Mouse (Mus musculus) large intestine, adult 2 months (tissue): Measurements from ENCODE around the gene Gsk3b. TPM values are rescaled to one million over a fixed set of nuclear protein-coding genes. Genes with fewer than 3 reads are reported as not detected.

Source experiments
- DNase-seq: peaks from one replicate; pipeline ENCODE4 v3.0.0-alpha.2; 2012; ENCODE audit warnings: low read depth, low spot score
- WGBS: fragments of 180-500 bp; shearing (Covaris S2); methylation state at CpG from one replicate; pipeline ENCODE4 v1.1.7; 2018; 5-methylcytosine and 5-hydroxymethylcytosine counted together
- polyA plus RNA-seq: library from polyadenylated mRNA; depleted of rRNA; stranded (reverse); fragments of >200 nt; gene quantifications from 2 replicates; pipeline ENCODE4 v1.2.3, GENCODE M21; 2012

Gsk3b gene
- polyA plus RNA-seq, 1 experiment: 7.1 TPM

- WGBS: 80% methylated on average over 4 of the region's 4 CpGs
- no peak for DNase-seq
Measured at GRCm38 (mm10) chr16:38255107-38255506, 166.3 kb downstream of the Gsk3b start.

DNA sequence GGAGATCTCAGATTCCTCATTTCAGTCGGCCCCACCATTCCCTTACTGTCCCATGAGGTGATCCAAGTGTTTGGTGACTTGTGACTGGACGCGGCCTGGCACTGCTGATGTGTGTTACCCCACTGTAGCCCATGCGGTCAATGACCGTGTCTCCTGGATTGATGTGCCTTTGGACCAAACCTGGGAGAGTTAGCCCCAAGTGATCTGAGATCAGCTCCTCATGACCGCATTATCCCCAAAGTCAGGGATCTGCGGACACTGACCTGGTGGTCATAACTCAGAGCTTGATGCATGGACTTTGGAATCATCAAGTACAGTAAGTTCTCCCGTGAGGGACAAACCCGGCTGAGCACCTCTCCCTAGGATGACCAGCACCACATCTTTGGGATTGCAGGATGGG lies 167.1 kb downstream of the Gsk3b start:
- WGBS: 82% methylated on average over 9 of the region's 9 CpGs
- no peak for DNase-seq

DNA sequence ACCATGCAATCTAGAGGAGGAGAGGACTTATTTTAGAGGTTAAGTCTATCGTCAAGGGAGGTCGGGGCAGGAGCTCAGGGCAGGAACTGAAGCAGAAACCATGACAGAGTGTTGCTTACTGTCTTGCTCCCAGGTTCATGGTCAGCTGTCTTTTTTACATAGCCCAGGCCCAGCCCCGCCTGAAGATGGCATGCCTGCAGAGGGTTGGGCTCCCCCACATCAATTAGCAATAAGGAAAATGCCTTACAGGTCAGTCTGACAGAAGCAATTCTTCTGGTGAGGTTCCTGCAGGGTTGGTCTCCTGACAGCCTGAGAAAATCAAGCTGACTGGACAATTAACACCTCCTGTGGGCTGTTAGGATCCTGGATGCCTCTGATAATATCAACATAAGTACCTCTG lies 182.8 kb downstream of the Gsk3b start:
- 22% methylated on average over 3 of the region's 3 CpGs for WGBS
- no peak for DNase-seq

- no peak for DNase-seq
- 67% methylated on average over 5 of the region's 5 CpGs for WGBS
Measured at GRCm38 (mm10) chr16:38272483-38272882, 183.7 kb downstream of the Gsk3b start.

- WGBS: 62% methylated on average over 2 of the region's 2 CpGs
- no peak for DNase-seq
Measured at GRCm38 (mm10) chr16:38274737-38275136, 185.9 kb downstream of the Gsk3b start.

GRCm38 (mm10) chr16:38279794-38280193 lies 191.0 kb downstream of the Gsk3b start:
- WGBS: 69% methylated on average over 5 of the region's 5 CpGs
- DNase-seq: no peak

DNA sequence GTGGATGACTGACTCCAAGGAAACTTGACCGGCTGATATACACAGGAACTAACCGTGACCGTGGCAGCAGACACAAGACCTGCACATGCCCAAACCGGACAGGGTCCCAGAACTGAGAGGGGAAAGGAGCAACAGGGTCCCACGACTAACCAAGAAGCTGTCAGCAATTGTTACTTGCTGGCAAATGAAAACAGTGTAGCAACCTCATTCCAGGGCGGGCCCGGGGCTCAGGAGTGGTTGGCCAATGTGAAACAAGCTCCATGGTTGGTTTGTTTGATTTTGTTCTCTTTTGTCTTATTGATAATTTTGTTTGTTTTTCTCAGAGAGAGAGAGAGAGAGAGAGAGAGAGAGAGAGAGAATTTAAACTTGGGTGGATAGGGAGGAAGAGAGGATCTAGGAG lies 192.2 kb downstream of the Gsk3b start:
- 77% methylated on average over 7 of the region's 7 CpGs for WGBS
- no peak for DNase-seq

DNA sequence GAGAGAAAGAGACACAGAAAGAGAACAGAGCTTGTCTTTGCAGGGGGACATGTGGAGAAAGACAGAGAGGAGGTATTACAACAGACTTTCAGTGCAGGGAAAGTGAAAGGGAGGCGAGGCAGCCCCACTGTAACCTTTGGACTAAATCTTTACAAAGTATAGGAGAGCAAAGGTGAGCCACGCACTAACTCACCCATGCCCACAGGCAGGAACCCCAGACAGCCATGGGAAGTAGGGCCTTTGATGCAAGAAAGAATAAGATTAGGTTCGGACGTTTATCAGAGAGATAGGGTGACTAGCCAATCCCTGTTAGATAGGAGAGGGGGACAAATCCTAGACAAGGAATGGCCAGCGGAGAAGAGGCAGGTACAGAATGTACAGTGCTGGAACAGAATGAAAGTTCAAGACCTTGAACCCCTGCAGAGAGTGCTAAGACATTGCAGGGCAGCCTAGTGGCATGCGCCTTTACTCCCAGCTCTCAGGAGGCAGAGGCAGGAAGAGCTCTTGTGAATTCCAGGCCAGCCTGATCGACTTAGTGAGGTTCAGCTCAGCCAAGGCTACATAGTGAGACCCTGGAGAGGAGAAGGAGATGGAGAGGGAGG lies 193.9 kb downstream of the Gsk3b start:
- 43% methylated on average over 7 of the region's 7 CpGs for WGBS
- DNase-seq: no peak

DNA sequence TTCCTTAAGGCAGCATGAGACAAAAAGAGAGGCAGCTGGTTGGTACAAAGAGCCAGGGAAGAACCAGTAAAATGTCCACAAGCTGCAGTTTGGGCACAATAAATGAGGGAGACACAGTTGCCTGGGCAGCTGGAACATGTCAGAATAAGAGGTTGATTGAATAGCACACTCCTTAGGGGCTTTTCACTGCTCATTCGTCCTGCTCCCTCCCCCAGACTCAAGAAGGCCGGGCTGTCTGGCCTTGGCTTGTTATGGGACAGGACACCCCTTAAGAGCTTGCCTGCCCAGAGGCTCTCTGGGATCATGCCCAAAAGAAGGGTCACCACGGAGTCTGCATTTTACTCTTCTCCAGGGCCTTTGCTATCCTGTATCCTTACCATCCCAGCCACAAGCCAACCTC lies 194.5 kb downstream of the Gsk3b start:
- DNase-seq: no peak
- 61% methylated on average over 3 of the region's 3 CpGs for WGBS

DNA sequence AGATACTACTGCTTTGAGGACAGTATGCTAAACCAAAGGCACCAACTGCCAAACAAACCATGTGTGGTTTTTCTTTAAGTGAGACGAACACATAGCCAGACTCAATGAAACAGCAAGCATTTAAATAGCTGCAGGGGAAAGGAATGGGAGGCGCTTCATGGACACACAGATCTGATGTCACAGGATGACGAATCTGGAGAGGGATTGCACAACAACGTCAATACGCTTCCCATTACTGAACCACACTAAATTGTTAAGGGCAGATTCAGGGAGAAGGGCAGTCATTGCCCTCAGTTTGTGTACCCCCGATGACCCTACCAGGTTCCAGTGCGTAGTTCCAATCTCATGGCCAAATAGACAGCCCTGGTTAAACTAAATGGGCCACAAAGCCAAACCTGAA lies 197.0 kb downstream of the Gsk3b start:
- DNase-seq: no peak
- 55% methylated on average over 7 of the region's 7 CpGs for WGBS

- no peak for DNase-seq
- WGBS: 15% methylated on average over 4 of the region's 4 CpGs
Measured at GRCm38 (mm10) chr16:38286541-38286940, 197.7 kb downstream of the Gsk3b start.

DNA sequence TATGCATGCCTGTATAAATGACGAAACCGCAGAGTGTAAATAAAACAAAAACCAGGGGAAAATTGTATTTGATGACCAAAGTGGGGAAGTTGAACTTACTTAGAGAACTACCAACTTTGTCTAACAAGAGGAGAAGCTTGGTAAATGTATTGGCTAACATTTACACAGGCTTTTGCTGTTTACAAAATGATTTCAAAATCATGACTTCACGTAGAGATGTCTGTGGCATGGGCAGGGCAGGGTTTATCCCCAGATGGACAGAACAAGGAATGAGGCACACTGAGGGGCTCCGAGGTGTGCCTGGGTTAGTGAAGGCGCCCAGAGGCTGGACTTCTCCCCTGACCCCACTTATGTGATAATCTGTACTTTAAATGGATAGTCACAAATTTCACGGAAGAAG lies 198.6 kb downstream of the Gsk3b start:
- DNase-seq: no peak
- 52% methylated on average over 6 of the region's 6 CpGs for WGBS

DNA sequence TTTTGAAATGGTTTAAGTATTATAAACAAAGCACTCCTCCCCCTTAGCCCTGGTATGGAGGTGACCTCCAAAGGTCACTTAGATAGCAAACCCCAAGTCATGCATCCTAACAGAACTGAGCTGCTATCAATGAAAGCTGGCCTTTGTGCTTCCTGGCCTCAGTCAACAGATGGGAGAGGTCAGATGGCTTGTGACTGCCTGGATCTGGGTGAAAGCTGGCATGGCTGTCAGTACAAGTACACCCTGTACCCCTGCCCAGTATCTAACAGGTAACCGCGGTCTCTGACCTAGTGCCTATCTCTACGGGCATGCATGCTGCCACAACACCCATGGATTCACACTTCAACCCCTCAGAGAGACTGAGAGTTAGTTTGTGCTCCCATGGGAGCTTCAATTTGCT lies 199.0 kb downstream of the Gsk3b start:
- WGBS: 46% methylated on average over 3 of the region's 3 CpGs
- DNase-seq: no peak

DNA sequence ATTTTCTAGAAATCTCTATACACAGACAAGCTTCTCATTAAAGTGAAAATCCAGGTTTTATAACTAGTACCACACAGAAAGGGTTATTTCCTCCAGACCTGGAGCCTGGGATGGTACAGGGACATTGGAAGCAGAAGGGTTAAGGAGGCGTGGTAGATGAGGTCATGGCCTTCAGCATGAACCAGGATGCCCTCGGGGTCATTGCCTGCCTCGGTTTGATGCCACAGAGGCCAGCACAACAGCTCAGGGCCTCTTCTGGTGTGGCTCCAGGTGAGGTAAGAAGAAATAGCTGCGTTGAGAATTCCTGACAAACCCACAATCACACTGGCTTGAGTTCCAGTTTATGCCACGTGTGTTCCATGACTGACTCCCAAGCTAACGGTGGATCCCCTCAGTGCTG lies 200.1 kb downstream of the Gsk3b start:
- DNase-seq: no peak
- WGBS: 20% methylated on average over 6 of the region's 6 CpGs

- DNase-seq: no peak
- WGBS: 41% methylated on average over 2 of the region's 2 CpGs
Measured at GRCm38 (mm10) chr16:38290151-38290550, 201.3 kb downstream of the Gsk3b start.

DNA sequence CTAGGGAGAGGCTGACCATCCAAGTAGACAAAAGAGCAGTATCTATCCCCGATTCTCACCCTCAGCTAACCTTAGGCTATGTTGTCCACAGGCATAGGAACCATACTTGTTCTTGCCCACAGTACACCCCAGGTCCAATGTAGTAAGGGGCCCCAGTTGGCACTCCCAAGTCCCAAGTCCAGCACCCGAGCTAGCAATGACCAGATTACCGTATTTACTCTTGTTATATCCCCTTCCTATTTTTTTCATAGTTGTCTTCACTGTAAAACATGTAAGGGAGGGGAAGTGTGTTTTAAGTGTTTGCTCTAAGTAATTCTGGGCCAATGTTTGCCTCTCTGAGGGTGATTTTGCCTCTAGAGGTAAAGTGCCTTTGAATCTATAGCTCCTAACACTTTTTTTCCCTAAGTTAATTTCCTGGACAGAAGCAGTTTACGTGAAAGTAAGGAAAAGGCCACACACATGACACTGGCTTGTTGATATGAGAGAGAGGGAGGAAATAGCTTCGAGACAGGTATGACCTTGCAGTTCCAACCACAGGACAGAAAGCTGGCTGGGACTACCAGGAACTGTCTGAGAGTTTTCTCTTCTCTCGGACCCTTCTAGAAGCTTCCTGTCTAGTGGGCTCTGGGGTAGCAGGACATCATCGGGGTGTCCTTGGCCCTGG lies 206.0 kb downstream of the Gsk3b start, which contains the start of gene Nr1i2:
TSS of gene Nr1i2 (minus strand) at position 140 of the 664 bp plus-strand sequence.
- no peak for DNase-seq
- 20% methylated on average over 7 of the region's 7 CpGs for WGBS

DNA sequence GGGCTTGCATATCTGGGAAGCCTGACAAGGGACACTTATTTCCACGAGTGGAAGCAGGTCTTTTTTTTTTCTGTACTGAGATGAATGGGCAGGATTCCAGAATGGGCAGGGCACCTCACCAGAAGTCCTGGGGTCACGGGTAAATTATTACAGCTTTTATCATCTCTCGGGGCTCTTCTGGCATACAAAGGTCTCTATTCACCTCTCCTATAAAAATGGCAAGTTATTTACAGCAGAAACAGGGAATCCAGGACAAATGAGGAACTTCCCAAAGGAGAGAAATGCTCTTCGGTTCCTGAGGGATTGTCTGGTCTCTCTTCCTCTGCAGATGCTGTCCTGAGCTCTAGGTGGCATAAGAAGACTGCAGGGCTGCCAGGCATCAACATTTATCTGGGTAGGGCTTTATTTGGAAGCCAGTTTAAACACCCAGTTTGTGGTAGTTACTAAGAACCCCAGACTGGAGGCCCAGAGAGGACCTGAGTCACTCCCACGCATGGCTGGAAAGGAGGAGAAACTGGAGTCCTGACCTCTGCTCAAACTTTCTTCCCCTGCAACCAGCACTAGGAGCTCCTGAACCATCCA lies 206.6 kb downstream of the Gsk3b start:
- DNase-seq: no peak
- 14% methylated on average over 5 of the region's 5 CpGs for WGBS
